Mouse (Mus musculus): ENCODE results near the gene Rars2. TPM values are rescaled to one million over a fixed set of nuclear protein-coding genes. Genes with fewer than 3 reads are reported as not detected.
A peak's percentile ranks its signal among the peaks of the same experiment; 100 is the strongest.

Gene Rars2
- polyA plus RNA-seq, 1 experiment from 2014 or later: 48.6 TPM

DNA sequence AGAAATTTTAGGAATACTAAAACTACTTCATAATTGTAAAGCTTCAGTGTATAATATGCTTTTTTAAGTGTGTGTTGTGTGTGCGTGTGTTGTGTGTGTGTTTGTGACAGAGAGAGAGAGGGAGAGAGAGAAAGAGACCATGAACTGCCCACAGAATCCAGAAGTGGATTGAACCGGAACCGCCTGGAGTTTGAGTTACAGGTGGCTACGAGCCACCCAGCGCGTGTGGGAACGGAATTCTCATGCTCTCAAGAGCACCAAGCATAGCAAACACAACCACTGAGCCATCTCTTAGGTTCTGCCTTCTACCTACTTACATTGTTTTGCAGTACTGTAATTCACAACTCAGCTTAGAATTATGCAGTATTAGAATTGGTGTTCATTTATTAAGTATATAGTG is 19.4 kb downstream of the Rars2 start:
- H3K27me3 ChIP-seq (replicated peaks; ENCODE audit: control insufficient read depth, insufficient read depth, low read length): no peaks in the 10 kb centered on the region
- no peak overlapping the region for H3K9ac ChIP-seq (ENCODE audit: low read depth, low read length)
- H3K9me3 ChIP-seq (ENCODE audit: control insufficient read depth, low read length): no peaks in the 10 kb centered on the region
- H3K4me1 ChIP-seq (ENCODE audit: control insufficient read depth, insufficient read depth, low read length): no peaks in the 10 kb centered on the region
- H3K36me3 ChIP-seq (ENCODE audit: control insufficient read depth, insufficient read depth, low read length): peaks cover 41% of the 10 kb centered on the region
- no peak overlapping the region for H3K27ac ChIP-seq (replicated peaks; ENCODE audit: low read depth, low read length)
- no peak for DNase-seq (ENCODE audit: low spot score)
- 96% methylated on average over 7 of the region's 7 CpGs for WGBS
- H3K4me3 ChIP-seq (ENCODE audit: low read depth, low read length): no peak overlapping the region
- no peak overlapping the region for H3K4me2 ChIP-seq (ENCODE audit: low read depth, low read length)
- no peak for ATAC-seq (ENCODE audit: low read depth)

DNA sequence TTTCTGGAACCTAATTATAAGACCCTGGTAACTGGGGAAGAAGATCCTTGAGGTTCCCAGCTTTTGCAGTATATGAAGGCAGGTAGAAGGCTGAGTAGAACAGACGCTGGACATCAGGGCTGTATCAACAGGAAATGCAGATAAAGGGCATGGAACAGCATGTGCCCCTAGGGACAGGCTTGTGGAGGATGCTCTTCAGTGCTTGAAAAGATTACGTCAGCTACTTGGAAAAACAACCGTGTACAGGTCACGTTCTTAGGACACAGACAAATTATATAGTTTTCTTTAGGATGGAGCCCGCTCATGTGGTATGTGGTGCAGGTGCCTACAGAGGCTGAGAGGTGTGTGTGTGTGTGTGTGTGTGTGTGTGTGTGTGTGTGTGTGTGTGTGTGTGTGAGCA is 21.3 kb downstream of the Rars2 start:
- H3K27me3 ChIP-seq (replicated peaks; ENCODE audit: control insufficient read depth, insufficient read depth, low read length): no peaks in the 10 kb centered on the region
- peaks cover 45% of the 10 kb centered on the region for H3K36me3 ChIP-seq (ENCODE audit: control insufficient read depth, insufficient read depth, low read length)
- no peak for ATAC-seq (ENCODE audit: low read depth)
- no peaks in the 10 kb centered on the region for H3K9me3 ChIP-seq (ENCODE audit: control insufficient read depth, low read length)
- no peak overlapping the region for H3K9ac ChIP-seq (ENCODE audit: low read depth, low read length)
- no peak overlapping the region for H3K4me3 ChIP-seq (ENCODE audit: low read depth, low read length)
- 80% methylated on average over 5 of the region's 5 CpGs for WGBS
- H3K4me1 ChIP-seq (ENCODE audit: control insufficient read depth, insufficient read depth, low read length): no peaks in the 10 kb centered on the region
- no peak for DNase-seq (ENCODE audit: low spot score)
- no peak overlapping the region for H3K4me2 ChIP-seq (ENCODE audit: low read depth, low read length)
- H3K27ac ChIP-seq (replicated peaks; ENCODE audit: low read depth, low read length): no peak overlapping the region

DNA sequence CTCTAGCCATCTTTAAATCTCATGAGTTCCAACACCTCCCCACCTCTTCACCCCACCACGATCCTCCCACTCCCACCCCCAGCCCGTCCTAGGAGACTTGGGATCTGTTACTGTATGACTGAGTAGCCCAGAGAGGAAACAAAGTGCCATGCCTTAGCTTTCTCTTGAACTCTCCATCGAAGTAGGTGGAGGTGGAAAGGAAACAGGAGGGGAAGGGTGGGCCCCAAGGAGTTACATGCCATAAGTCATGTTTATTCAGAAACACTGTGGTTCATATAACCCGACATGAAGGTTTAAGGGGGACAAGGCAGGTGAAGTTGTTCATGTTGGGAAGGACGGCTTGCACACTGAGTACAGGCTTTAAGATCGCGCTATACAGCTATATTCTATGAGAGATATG is 22.6 kb downstream of the Rars2 start:
- Histone ChIP-seq H3K36me3 (ENCODE audit: control insufficient read depth, insufficient read depth, low read length) (peaks cover 42% of the 10 kb centered on the region), H3K4me3 (ENCODE audit: low read depth, low read length) (no peak overlapping the region), H3K27ac (replicated peaks; ENCODE audit: low read depth, low read length) (no peak overlapping the region), H3K27me3 (replicated peaks; ENCODE audit: control insufficient read depth, insufficient read depth, low read length) (no peaks in the 10 kb centered on the region), H3K4me1 (ENCODE audit: control insufficient read depth, insufficient read depth, low read length) (no peaks in the 10 kb centered on the region), H3K4me2 (ENCODE audit: low read depth, low read length) (no peak overlapping the region), H3K9me3 (ENCODE audit: control insufficient read depth, low read length) (no peaks in the 10 kb centered on the region), H3K9ac (ENCODE audit: low read depth, low read length) (no peak overlapping the region)
- WGBS: 87% methylated on average over 7 of the region's 7 CpGs
- ATAC-seq (ENCODE audit: low read depth) (no peak), DNase-seq (ENCODE audit: low spot score) (no peak)

DNA sequence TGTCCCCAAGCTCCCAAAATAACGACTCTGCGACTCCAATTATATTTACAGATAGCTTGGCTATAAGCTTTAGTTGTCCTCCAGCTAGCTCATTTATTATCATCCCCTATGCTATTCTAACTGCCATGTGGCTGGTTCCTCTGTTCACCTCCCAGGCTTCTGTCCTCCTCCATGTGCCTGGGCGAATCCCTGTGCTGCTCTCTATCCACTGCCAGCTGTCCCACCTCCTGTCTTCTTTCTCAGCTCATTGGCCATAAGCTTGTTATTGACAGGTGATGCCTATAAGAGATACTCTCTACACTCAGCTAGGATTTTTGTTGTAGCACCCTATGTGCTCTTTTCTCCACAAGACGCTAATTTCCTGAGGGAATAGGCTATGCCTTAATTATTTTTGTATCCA is 23.1 kb downstream of the Rars2 start:
- Histone ChIP-seq H3K9me3 (ENCODE audit: control insufficient read depth, low read length) (no peaks in the 10 kb centered on the region), H3K4me2 (ENCODE audit: low read depth, low read length) (no peak overlapping the region), H3K36me3 (ENCODE audit: control insufficient read depth, insufficient read depth, low read length) (peaks cover 42% of the 10 kb centered on the region), H3K9ac (ENCODE audit: low read depth, low read length) (no peak overlapping the region), H3K27me3 (replicated peaks; ENCODE audit: control insufficient read depth, insufficient read depth, low read length) (no peaks in the 10 kb centered on the region), H3K27ac (replicated peaks; ENCODE audit: low read depth, low read length) (no peak overlapping the region), H3K4me3 (ENCODE audit: low read depth, low read length) (no peak overlapping the region), H3K4me1 (ENCODE audit: control insufficient read depth, insufficient read depth, low read length) (no peaks in the 10 kb centered on the region)
- WGBS: 84% methylated on average over 4 of the region's 4 CpGs
- ATAC-seq (ENCODE audit: low read depth) (no peak), DNase-seq (ENCODE audit: low spot score) (no peak)

DNA sequence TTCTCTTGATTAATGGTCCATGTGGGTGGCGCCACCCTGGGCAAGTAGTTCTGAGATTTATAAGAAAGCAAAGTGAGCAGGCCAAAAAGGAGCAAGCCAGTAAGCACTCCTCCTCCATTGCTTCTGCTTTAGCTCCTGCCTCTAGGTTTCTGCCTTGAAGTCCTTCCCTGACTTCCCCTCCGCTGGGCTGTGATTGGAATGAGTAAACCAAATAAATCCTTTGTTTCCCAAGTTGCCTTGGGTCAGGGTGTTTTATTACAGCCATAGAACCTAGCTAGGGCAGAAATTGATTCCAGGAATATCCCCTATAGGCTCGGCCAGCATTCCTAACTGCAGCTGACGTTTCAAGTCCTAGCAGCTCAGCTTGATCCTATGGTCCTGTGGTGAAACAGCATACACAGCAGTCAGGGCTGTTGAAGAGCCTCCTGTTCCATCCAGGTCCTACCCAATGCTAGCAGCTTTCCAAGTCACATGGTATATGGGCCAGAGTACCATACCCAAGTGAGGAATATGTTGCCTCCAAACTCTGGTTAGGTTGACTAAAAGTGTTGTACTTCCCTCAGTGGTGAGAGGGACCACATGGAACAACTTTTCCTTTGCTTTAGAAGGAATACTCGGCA is 25.1 kb downstream of the Rars2 start:
- no peak overlapping the region for H3K9ac ChIP-seq (ENCODE audit: low read depth, low read length)
- no peaks in the 10 kb centered on the region for H3K4me1 ChIP-seq (ENCODE audit: control insufficient read depth, insufficient read depth, low read length)
- DNase-seq (ENCODE audit: low spot score): peak; percentile 13
- peaks cover 40% of the 10 kb centered on the region for H3K36me3 ChIP-seq (ENCODE audit: control insufficient read depth, insufficient read depth, low read length)
- no peak overlapping the region for H3K4me2 ChIP-seq (ENCODE audit: low read depth, low read length)
- WGBS: 56% methylated on average over 5 of the region's 5 CpGs
- no peak for ATAC-seq (ENCODE audit: low read depth)
- H3K9me3 ChIP-seq (ENCODE audit: control insufficient read depth, low read length): no peaks in the 10 kb centered on the region
- no peaks in the 10 kb centered on the region for H3K27me3 ChIP-seq (replicated peaks; ENCODE audit: control insufficient read depth, insufficient read depth, low read length)
- no peak overlapping the region for H3K27ac ChIP-seq (replicated peaks; ENCODE audit: low read depth, low read length)
- no peak overlapping the region for H3K4me3 ChIP-seq (ENCODE audit: low read depth, low read length)

DNA sequence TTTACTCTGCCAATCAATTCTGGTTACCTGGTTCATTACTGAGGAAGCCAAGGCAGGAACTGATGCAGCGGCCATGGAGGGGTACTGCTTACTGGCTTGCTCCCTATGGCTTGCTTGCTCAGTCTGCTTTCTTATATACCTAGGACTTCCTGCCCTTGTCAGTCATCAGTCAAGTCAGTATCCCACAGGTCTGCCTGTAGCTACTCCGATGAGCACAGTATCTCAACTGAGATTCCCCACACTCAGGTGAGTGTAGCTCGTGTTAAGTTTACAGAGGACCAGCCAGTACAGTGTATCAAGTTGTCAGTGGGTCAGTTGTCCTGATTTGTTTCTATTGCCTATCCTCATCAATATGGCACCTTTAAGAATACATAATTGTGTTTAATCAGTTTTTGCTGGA is 26.0 kb downstream of the Rars2 start:
- Histone ChIP-seq H3K4me3 (ENCODE audit: low read depth, low read length) (no peak overlapping the region), H3K36me3 (ENCODE audit: control insufficient read depth, insufficient read depth, low read length) (peaks cover 47% of the 10 kb centered on the region), H3K27me3 (replicated peaks; ENCODE audit: control insufficient read depth, insufficient read depth, low read length) (no peaks in the 10 kb centered on the region), H3K4me2 (ENCODE audit: low read depth, low read length) (no peak overlapping the region), H3K4me1 (ENCODE audit: control insufficient read depth, insufficient read depth, low read length) (no peaks in the 10 kb centered on the region), H3K9me3 (ENCODE audit: control insufficient read depth, low read length) (no peaks in the 10 kb centered on the region), H3K27ac (replicated peaks; ENCODE audit: low read depth, low read length) (no peak overlapping the region), H3K9ac (ENCODE audit: low read depth, low read length) (no peak overlapping the region)
- WGBS: 95% methylated on average over 3 of the region's 3 CpGs
- DNase-seq (ENCODE audit: low spot score) (no peak), ATAC-seq (ENCODE audit: low read depth) (no peak)

DNA sequence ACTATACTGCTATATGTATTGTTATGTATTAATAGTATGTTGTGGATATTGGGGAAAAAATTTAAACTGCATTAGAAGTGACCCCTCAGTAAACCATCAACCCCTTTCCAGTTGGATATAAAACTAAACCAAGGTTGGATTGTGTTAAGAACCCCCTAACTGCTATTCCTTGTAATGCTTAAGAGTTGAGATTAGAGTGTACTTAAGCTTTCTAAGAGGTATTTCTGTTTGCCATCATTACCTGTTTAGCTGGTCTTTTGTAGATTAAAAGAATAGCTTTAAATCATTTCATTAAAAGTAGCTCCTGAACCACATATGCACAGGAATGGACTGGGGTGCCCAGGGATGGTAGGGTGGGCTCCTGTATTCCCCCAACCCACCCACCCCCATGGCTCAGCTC is 30.0 kb downstream of the Rars2 start:
- no peak overlapping the region for H3K4me2 ChIP-seq (ENCODE audit: low read depth, low read length)
- H3K9me3 ChIP-seq (ENCODE audit: control insufficient read depth, low read length): no peaks in the 10 kb centered on the region
- no peak overlapping the region for H3K9ac ChIP-seq (ENCODE audit: low read depth, low read length)
- H3K36me3 ChIP-seq (ENCODE audit: control insufficient read depth, insufficient read depth, low read length): peaks cover 69% of the 10 kb centered on the region
- no peaks in the 10 kb centered on the region for H3K27me3 ChIP-seq (replicated peaks; ENCODE audit: control insufficient read depth, insufficient read depth, low read length)
- H3K4me1 ChIP-seq (ENCODE audit: control insufficient read depth, insufficient read depth, low read length): no peaks in the 10 kb centered on the region
- DNase-seq (ENCODE audit: low spot score) (no peak), ATAC-seq (ENCODE audit: low read depth) (no peak)
- H3K27ac ChIP-seq (replicated peaks; ENCODE audit: low read depth, low read length): no peak overlapping the region
- H3K4me3 ChIP-seq (ENCODE audit: low read depth, low read length): no peak overlapping the region

DNA sequence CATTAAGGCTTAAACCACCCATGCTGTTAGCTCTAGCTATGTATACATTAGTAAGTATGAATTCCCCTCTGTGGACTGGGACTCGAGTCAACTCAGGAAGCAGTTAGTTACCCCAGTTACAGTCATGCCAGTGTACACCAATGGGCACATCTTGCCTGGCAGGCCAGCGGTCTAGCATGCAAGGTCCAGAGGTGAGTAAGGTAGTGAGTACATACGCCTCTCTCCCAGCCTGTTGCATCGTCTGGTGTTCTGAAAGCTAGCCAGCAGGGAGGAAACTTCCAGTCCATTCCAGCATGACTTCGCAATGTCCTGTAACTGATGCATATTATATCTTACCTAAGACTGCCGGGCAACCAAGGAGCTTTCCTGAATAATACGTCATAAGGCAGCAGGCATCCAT is 38.4 kb downstream of the Rars2 start:
- WGBS: 89% methylated on average over 7 of the region's 7 CpGs
- ATAC-seq (ENCODE audit: low read depth): no peak

DNA sequence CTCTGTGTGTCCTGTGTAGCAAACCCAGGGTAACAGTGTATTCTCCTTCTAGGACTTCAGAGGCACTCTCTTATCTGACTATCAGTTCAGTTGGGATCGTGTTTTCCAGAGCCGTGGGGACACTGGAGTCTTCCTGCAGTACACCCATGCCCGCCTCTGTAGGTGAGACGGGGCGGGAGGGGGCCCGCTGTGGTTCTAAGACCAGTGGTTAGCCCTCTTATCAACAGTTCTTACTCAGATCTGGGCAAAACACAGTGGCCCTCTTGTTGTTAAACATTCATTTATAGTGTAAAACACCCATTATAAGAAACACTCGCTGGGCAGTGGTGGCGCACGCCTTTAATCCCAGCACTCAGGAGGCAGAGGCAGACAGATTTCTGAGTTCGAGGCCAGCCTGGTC is 41.3 kb downstream of the Rars2 start:
- H3K4me3 ChIP-seq (ENCODE audit: low read depth, low read length): no peak overlapping the region
- no peaks in the 10 kb centered on the region for H3K4me1 ChIP-seq (ENCODE audit: control insufficient read depth, insufficient read depth, low read length)
- H3K27me3 ChIP-seq (replicated peaks; ENCODE audit: control insufficient read depth, insufficient read depth, low read length): no peaks in the 10 kb centered on the region
- DNase-seq (ENCODE audit: low spot score) (no peak), ATAC-seq (ENCODE audit: low read depth) (no peak)
- H3K9ac ChIP-seq (ENCODE audit: low read depth, low read length): no peak overlapping the region
- WGBS: 92% methylated on average over 10 of the region's 10 CpGs
- H3K9me3 ChIP-seq (ENCODE audit: control insufficient read depth, low read length): no peaks in the 10 kb centered on the region
- no peak overlapping the region for H3K27ac ChIP-seq (replicated peaks; ENCODE audit: low read depth, low read length)
- no peak overlapping the region for H3K4me2 ChIP-seq (ENCODE audit: low read depth, low read length)
- peaks cover 78% of the 10 kb centered on the region for H3K36me3 ChIP-seq (ENCODE audit: control insufficient read depth, insufficient read depth, low read length)

More for the DNA sequence above, 38.4 kb downstream of the Rars2 start:
- no peak overlapping the region for H3K4me3 ChIP-seq (ENCODE audit: low read depth, low read length)
- H3K9ac ChIP-seq (ENCODE audit: low read depth, low read length): no peak overlapping the region
- H3K9me3 ChIP-seq (ENCODE audit: control insufficient read depth, low read length): no peaks in the 10 kb centered on the region
- no peak overlapping the region for H3K4me2 ChIP-seq (ENCODE audit: low read depth, low read length)
- DNase-seq (ENCODE audit: low spot score): no peak
- no peaks in the 10 kb centered on the region for H3K4me1 ChIP-seq (ENCODE audit: control insufficient read depth, insufficient read depth, low read length)
- H3K36me3 ChIP-seq (ENCODE audit: control insufficient read depth, insufficient read depth, low read length): peaks cover 65% of the 10 kb centered on the region
- H3K27me3 ChIP-seq (replicated peaks; ENCODE audit: control insufficient read depth, insufficient read depth, low read length): no peaks in the 10 kb centered on the region
- no peak overlapping the region for H3K27ac ChIP-seq (replicated peaks; ENCODE audit: low read depth, low read length)

All from embryonic facial prominence, embryonic 14.5 days (tissue).